18 mouse cellular contexts compared by ENCODE assay signal in the genomic region with DNA sequence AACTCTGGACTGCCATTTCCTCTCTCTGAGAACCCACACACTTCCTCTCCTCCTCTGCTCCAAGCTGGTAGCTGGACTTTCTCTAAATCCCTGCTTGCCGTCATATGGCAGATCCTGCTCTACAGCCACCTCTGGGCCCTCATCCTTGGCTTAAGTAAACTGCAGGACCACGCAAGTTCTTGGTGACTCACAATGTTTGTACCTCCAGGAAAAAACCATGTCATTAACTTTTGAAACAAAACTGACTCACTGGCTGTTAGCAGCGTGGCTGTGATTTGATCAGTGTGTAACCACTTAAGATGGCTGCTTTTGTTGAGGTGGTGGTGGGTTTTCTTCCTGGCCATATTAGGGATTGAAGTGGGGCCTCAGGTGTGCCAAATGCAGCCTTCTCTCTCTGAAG. TPM values are rescaled to one million over a fixed set of nuclear protein-coding genes. Genes with fewer than 3 reads are reported as not detected.
DNase-seq lines count a peak whose midpoint lies in the region; ATAC-seq and TF ChIP-seq lines count a peak whose summit lies in the region.
"Had no signal": no experiment of that assay in that cellular context is flagged by ENCODE, and none has a peak within 500 bp of the region (broad histone marks: within the 10 kb centered on the region; RNA-seq: fewer than 3 reads in every experiment).

No protein-coding gene starts in this region.

- no peaks in the 10 kb centered on the region for H3K36me3 ChIP-seq in intestine, embryonic 16.5 days (ENCODE audit: control insufficient read depth, insufficient read depth, low read length)
- no peaks in the 10 kb centered on the region for H3K36me3 ChIP-seq in stomach, postnatal 0 days (ENCODE audit: control insufficient read depth, insufficient read depth, low read length)
- H3K36me3 ChIP-seq: embryonic facial prominence, embryonic 10.5 days; heart, embryonic 13.5 days had no signal

- H3K4me3 ChIP-seq in intestine, embryonic 16.5 days (ENCODE audit: low read length) = no peak overlapping the region
- no peak overlapping the region for H3K4me3 ChIP-seq in stomach, postnatal 0 days (ENCODE audit: low read depth, low read length)
- H3K4me3 ChIP-seq: embryonic facial prominence, embryonic 10.5 days; gastrocnemius, adult 2 months; heart, embryonic 13.5 days had no signal

- WGBS in intestine, embryonic 16.5 days = 48% methylated on average over 3 of the region's 3 CpGs
- WGBS in stomach, postnatal 0 days = 38% methylated on average over 3 of the region's 3 CpGs

- peak; percentile 19 for DNase-seq in adrenal gland, adult 2 months
- no peak for DNase-seq in adrenal gland, adult 8-10 months
- DNase-seq in NIH3T3 (ENCODE audit: low read depth) = peak; percentile 25
- no peak for DNase-seq in stomach, postnatal 0 days (ENCODE audit: low spot score)
- no peak for DNase-seq in heart, adult 9 months (ENCODE audit: low spot score in 2 of 2)
- no peak for DNase-seq in right cerebral cortex, adult 18-20 months
- DNase-seq: adrenal gland, postnatal 14 days; cerebellum, adult 18-20 months; cerebellum, postnatal 10 days; gastrocnemius, adult 2 months; gastrocnemius, postnatal 25 days; heart, postnatal 36 days had no signal

- TF ChIP-seq CTCF in stomach, postnatal 0 days (IDR thresholded peaks at IDR 0.05; ENCODE audit: low read depth) = no peak

- H3K9me3 ChIP-seq in intestine, embryonic 16.5 days (ENCODE audit: control insufficient read depth, low read length) = no peaks in the 10 kb centered on the region
- no peaks in the 10 kb centered on the region for H3K9me3 ChIP-seq in stomach, postnatal 0 days (ENCODE audit: control insufficient read depth, low read length)
- H3K9me3 ChIP-seq: embryonic facial prominence, embryonic 10.5 days; heart, embryonic 13.5 days had no signal

- H3K4me1 ChIP-seq in intestine, embryonic 16.5 days (ENCODE audit: control insufficient read depth, insufficient read depth, low read length) = peaks cover 8% of the 10 kb centered on the region; the same call in 1 of the 2 replicates
- no peaks in the 10 kb centered on the region for H3K4me1 ChIP-seq in stomach, postnatal 0 days (replicated peaks; ENCODE audit: control insufficient read depth, insufficient read depth)
- H3K4me1 ChIP-seq: heart, embryonic 13.5 days had no signal

- TF ChIP-seq EP300 in stomach, postnatal 0 days (optimal IDR thresholded peaks at IDR 0.05) = no peak

- H3K27me3 ChIP-seq in intestine, embryonic 16.5 days (replicated peaks; ENCODE audit: control insufficient read depth, insufficient read depth, low read length) = no peaks in the 10 kb centered on the region
- no peaks in the 10 kb centered on the region for H3K27me3 ChIP-seq in stomach, postnatal 0 days (ENCODE audit: control insufficient read depth, insufficient read depth, low read length)
- H3K27me3 ChIP-seq: CH12.LX; heart, embryonic 13.5 days had no signal

- ATAC-seq in intestine, embryonic 16.5 days = peak; percentile 36; the same call in 1 of the 2 replicates
- peak; percentile 64 for ATAC-seq in stomach, postnatal 0 days (ENCODE audit: low FRiP score, low TSS enrichment)
- ATAC-seq: forebrain, embryonic 14.5 days; hindbrain, embryonic 16.5 days had no signal

- peak overlapping the region; percentile 59; the same call in 1 of the 2 replicates for H3K27ac ChIP-seq in intestine, embryonic 16.5 days (ENCODE audit: low read length)
- H3K27ac ChIP-seq in stomach, postnatal 0 days (replicated peaks) = peak overlapping the region; percentile 20; the same call in 1 of the 2 replicates
- H3K27ac ChIP-seq: embryonic facial prominence, embryonic 10.5 days; gastrocnemius, adult 2 months; heart, embryonic 13.5 days had no signal

- H3K4me2 ChIP-seq in intestine, embryonic 16.5 days (ENCODE audit: low read depth, low read length) = no peak overlapping the region
- no peak overlapping the region for H3K4me2 ChIP-seq in stomach, postnatal 0 days (replicated peaks; ENCODE audit: low read depth)
- H3K4me2 ChIP-seq: heart, embryonic 13.5 days had no signal

- H3K9ac ChIP-seq in intestine, embryonic 16.5 days (ENCODE audit: low read depth, low read length) = no peak overlapping the region
- no peak overlapping the region for H3K9ac ChIP-seq in stomach, postnatal 0 days (ENCODE audit: low read length)
- H3K9ac ChIP-seq: heart, embryonic 13.5 days had no signal

RNA-seq across cellular contexts. Expression of gene Cds1, which starts 19.4 kb away (rescaled TPM):
- total RNA-seq in adrenal gland, adult 2 months (2021) = 1 to 10 TPM; 6.6 to 8.6 TPM
- 4.3 and 6.2 TPM in 2 replicates for polyA plus RNA-seq in adrenal gland, adult 2 months (2012; rRNA removed)
- total RNA-seq in adrenal gland, adult 8-10 months (2022) = 1 to 10 TPM; 4.2 to 8.9 (median 5.6) TPM
- 24.8 and 30.2 TPM in 2 replicates for polyA plus RNA-seq in intestine, embryonic 16.5 days (2015; fragmentation: Nextera tagmentation; extraction: Ambion mirVana)
- 18.0 and 18.5 TPM in 2 replicates for polyA plus RNA-seq in stomach, postnatal 0 days (2015; fragmentation: Nextera tagmentation; extraction: Ambion mirVana)
- total RNA-seq: CH12.LX had no signal

Comparison
In these comparisons a context has a peak if more than half of its experiments do, and no peak if none do; other contexts are left out.
1. DNase-seq: peak in adrenal gland, adult 2 months (single experiment) and NIH3T3 (single experiment); none in adrenal gland, adult 8-10 months (single experiment), stomach, postnatal 0 days (single experiment), heart, adult 9 months (0 of 2) and right cerebral cortex, adult 18-20 months (single experiment).